Mouse (Mus musculus) adrenal gland, adult (tissue): Measurements from ENCODE around the gene Lpp.

ENCODE experiments used
- DNase-seq, 2 experiments: peaks; one replicate each; pipeline ENCODE4 v3.0.0; 2022 to 2023; ENCODE audit warnings: low spot score in 1 of 2; ENCODE audit not compliant: inconsistent age in 2 of 2

Lpp gene

DNA sequence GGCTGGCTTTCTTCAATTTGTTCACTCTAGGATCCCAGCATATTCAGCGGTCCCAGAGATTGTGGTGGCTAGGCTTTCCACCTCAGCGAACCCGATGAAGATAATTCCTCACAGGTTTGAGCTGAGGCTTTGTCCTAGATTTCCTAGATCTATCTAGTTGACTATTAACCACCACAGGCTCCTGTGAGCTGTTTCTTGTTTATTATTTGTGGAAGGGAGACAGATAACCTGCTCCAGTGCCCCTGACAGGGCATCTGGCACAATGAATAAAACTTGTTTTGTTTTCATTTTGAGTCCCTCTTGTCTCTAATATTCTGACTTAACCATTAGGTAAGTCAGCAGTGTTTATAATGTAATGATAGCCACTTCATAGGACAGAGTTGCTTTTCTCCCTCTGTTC is 5.6 kb downstream of the Lpp start:
- DNase-seq, result no peak

DNA sequence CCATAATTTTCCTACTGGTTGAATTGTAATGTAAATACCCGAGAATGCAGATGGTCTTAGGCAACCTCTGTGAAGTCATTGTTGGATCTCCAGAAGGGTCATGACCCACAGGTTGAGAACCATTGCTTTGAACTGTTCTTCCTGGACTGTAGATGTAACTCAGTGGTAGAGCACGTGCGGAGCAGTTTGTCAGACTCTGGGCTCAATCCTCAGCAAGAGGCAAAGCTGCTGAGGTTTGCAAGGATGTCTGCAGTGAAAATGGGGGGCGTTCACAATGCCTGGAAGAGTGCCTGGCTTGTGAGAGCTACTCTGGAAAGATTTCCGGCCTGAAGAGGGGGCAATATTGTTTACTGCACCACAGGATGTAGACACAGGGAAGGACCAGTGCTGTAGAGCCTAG is 6.2 kb downstream of the Lpp start:
- peak in 1 of 2 experiments; percentile 29 for DNase-seq

DNA sequence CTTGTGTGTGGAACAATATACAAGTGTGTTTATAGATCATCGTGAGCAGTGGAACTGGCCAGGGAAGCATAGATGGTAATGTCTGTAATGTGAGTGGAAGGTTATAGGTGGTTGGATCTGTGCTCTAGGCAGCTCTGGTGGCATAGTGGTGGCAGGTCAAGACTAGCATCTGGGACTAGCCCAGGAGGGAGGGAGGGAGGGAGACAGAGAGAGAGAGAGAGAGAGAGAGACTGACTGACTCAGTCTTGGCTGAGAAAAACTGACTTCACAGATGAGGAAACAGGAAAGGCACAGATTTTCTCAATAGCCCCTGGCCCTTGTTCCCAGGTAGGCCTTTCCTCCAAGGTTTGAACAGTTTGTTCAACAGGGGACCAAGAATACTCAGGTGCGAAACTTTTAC is 7.5 kb downstream of the Lpp start:
- DNase-seq, result no peak

DNA sequence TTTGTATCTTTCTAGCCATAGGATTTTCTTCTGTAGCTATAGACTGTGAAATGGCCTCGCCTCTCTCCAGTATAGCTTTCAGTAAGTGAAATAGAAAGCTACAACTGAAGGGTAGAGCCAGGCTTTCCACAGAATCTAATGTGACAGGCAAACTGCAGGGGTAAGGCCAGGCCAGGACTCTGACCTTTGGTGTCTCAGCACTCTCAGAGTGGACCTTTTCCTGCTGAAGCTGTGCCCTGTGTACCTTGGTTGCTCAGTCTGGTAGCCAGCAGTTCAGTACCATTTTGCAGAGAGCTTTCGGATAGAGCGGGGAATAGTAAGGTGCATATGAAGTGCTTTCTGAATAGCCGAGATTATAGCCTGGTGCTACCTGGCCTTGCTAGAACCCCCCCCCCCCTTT is 9.5 kb downstream of the Lpp start:
- DNase-seq, result peak in 1 of 2 experiments; percentile 32

DNA sequence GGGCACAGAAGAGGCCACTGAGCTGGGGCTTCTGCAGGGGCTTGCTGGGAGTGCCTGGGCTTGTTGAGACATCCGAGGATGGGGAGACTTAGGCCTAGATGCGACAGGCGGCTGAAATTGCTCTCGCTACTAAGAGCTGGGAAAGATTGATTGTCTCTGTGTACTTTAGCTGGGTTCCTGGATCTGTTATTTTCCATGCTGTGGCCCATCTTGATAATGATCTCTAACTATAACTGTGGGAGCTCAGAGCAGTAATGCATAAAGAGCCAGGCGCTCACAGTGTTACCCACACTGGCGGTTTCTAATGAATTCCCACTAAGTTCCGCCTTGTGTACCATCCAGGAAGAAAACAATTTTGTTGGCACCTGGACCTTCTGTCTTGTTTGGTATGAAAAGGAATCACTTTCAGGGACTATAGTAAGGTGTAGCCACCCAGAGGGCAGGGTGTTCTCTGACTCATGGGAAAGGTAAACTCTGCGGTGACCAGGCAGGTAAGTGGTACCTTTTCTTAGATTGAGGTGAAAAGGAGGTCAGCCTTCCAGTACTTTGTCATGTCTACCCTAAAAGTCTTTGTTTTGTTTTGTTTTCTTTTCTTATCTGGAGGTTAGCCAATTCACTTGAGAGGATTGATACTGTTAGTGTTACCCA is 10.6 kb downstream of the Lpp start:
- peak in 1 of 2 experiments; percentile 38 for DNase-seq

DNA sequence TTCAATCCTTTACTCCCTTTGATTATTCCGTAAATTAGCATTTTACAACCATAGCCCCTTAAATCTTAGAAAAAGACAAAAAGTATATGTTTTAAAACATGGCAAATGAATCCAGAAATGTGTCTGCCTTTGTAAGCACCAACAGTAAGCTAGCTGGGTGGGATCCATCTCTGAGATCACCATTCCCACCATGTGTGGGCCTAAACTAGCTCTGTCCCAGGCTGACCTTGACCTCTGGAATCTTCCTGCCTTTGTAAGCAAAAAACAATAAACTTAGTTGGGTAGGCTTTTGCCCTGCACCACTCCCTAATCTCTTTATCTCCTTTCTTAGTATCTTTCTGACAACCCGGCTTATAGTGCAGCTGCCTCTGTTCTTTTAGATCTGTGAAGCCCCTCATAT is 13.2 kb downstream of the Lpp start:
- DNase-seq, result no peak

GRCm38 (mm10) chr16:24411281-24411680 is 18.0 kb downstream of the Lpp start:
- no peak for DNase-seq

- DNase-seq, result no peak
These were observed 18.9 kb downstream of the Lpp start for GRCm38 (mm10) chr16:24412193-24412592.

DNA sequence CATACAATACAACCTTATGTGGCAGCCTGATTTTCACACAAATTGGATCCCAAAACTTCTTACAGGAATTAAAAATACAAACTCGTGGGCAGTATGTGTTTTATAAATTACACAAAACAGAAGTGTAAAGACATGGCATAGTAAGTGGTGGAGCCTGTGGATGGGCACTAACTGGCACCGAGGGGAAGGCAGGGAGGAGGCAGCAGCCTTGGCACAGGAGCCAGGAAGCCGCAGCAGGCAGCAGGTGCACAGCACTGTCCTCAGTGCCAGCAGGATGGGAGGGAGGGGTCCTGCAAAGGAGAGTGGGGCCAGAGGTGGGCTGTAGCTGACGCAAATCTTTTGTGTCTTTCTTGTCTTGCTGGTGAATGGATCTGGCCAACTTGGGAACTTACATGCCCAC is 19.8 kb downstream of the Lpp start:
- DNase-seq, result no peak

DNA sequence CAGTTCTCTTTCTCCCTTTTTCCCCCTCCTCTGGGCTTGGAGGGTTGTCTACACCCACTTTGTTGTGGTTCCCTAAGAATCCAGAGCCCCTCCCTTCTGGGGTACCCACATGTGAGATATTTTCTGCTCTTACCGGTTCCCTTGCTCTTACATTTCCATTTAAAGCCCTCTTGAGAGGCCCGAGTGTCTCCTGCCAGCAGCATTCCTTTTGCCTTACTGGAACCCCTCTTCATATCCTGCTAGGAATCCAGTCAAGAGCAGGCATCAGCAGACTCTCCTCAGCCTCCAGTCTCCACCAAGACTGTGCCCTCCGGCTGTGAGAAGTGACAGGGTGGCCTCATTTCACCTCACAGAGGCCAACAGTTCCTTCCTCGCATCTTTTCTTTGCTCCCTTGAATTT is 24.7 kb downstream of the Lpp start:
- DNase-seq, result no peak

DNA sequence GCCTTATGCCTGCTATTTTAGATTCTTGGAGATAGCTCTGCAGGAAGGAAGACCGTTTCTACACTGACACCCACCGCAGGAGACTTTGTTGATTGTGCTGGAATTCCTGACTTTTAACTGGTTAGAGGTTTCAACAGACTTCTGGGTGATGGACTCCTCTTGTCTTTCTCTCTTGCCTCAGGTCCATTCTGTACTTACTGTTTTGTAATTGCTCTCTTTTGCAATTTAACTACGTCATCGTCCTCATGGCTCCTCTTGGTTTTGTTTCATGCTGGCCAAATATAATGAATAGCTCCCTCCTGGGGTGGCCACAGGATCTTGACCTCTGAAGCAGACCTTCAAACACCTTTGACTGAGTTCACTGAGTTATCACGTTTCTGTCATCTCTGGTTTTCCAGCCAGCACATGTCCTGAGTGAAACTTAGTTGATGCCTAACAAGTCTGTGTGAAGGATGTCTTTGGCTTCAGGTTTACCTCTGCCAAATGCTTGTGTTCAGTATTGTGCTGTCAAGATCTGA is 27.4 kb downstream of the Lpp start:
- peak in 1 of 2 experiments; percentile 78 for DNase-seq

GRCm38 (mm10) chr16:24421687-24422418 is 28.5 kb downstream of the Lpp start:
- DNase-seq, result peak in 1 of 2 experiments; percentile 64

- no peak for DNase-seq
These were observed 29.9 kb downstream of the Lpp start for GRCm38 (mm10) chr16:24423196-24423595.

- peak; percentile 35 to 80 for DNase-seq
These were observed 30.4 kb downstream of the Lpp start for GRCm38 (mm10) chr16:24423751-24424150.

DNA sequence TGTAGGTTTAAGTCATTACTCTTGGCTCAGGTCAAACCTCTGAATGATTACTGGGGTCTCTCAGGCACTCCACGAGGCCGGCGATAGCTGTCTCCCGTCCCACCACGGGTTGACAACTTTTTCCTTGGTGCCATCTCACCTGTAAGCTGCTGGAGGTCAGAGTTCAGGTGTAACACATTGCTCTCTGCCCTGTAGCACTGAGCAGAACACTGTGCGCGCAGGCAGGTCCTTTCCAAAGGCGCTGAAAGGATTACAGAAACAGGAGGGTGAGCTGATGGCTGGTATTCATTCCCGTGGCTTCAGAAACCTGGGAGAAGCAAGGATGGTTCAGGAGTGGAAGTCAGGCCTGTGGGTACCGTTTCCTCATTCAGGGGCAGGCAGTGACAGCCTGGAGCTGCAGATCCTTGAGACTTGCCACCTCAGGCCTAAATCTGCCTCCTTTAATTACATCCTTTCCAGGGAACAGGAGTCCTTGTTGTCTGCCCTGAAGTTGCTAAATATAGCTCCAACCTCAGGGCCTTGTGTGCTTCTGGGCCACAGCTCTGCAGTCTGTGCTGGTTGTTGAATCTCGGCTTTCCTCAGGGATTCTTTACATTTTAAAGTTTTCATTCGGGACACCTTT is 31.2 kb downstream of the Lpp start:
- peak in 1 of 2 experiments; percentile 77 for DNase-seq

GRCm38 (mm10) chr16:24425816-24426215 is 32.5 kb downstream of the Lpp start:
- DNase-seq, result peak in 1 of 2 experiments; percentile 69

DNA sequence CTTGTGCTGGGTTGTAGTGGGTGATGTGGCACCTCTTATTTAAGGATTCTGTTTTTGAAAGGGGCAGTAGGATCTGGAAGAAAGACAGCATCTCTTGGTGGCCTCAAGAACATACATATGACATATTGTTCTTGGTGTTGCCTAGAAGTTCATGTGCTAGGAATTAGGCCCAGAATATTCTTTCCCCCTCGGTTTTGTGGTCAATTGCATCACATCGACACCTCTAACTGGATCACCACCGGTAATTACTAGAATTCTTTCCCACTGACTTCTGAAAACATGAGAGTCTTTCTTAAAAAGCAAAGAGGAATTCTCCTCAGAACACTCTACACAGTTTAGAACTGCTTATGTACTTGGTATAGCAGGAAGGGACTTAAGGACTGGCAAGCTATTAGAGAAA is 34.3 kb downstream of the Lpp start:
- no peak for DNase-seq

DNA sequence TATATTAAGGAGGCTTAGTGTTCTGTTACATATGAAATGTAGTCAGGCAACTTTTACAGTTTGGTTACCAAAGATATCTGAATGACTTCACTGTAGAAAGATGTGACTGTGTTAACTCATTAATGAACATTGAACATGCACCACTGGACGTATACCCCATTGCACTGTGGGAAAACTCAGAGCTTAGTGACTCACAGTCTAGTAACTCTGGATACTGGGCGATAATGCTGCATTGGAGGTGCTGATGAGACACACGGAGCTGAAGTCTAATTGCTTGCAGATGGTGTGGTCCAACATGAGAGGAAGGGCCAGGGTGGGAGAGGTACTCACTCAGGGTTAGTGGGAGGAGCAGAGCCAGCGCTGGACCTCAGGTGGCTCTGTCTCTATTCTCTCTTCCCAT is 34.7 kb downstream of the Lpp start:
- DNase-seq, result no peak

GRCm38 (mm10) chr16:24428742-24429141 is 35.4 kb downstream of the Lpp start:
- peak in 1 of 2 experiments; percentile 29 for DNase-seq

DNA sequence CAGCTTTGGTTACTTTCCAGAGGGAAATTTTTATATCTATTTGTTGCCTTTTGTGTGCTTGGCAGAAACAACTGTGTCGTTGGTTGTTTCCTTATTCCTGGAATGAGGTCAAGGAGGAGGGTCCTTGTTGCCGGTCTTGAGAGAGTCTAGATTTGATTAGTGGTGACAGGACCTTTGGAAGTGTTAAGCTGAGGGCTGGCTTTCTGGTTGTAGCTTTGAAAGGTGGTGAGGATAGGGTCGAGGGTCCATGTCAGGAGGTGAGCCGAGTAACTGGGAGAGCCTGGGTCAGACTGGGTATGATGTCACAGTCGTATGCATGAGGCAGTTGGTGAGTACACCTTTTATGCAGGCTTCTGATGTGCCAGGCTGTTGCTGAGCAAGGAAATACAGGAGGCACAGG is 36.4 kb downstream of the Lpp start:
- peak in 1 of 2 experiments; percentile 41 for DNase-seq

DNA sequence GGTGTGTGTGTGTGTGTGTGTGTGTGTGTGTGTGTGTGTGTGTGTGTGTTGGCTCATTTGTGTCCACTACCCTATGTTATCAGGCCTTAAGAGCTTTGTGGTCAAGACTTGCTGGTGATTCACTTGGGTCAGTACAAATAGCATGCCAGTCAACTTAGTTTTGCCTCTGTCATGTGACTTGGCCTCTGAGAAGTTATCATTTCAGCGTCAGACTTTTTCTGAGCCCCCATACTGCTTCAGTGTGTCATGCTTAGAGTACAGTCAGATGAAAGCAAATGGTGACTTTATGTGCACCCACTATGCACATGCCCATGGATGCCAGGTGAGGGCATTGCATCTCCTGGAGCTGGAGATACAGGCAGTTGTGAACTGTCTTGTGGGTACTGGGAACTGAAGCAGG is 38.5 kb downstream of the Lpp start:
- no peak for DNase-seq

DNA sequence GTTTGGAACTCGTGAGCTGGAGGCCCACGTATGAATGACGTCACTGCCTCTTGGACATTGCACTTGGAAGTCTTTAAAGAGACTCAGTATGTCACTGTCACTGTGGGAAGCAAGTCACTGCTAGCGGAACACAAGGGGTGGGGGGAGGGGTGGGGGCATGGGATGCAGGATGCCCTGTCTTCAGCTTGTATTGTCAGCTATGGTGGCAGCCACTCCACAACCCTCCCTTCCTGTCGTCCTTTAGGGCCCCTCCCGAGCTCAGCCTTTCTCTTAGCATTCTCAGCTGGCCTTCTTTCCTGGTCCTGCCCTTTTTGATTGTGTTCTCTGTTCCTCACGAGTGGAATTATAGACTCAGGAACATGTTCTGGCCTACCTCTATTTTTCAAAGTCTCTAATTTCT is 40.3 kb downstream of the Lpp start:
- peak in 1 of 2 experiments; percentile 67 for DNase-seq
